Mouse (Mus musculus) left cerebral cortex, postnatal 10 days (tissue): ENCODE measurements at regions not wholly inside any gene's neighbourhood (a gene's known extent, or its start where the extent isn't known, plus 50 kb on each side); places are given as distances from the start of the nearest gene placed in this dataset. TPM values are rescaled to one million over a fixed set of nuclear protein-coding genes. Genes with fewer than 3 reads are reported as not detected.
"Not testable (repeated sequence)": the region's sequence is repeated elsewhere in the genome, so short reads cannot be mapped to it uniquely, and the experiment has no call there.

ENCODE experiments used
- DNase-seq, 2 experiments: peaks; one replicate each; pipeline ENCODE4 v3.0.0; 2021 to 2022; ENCODE audit warnings: low spot score in 2 of 2, mixed read lengths in 1 of 2; ENCODE audit errors: extremely low spot score in 1 of 2
- intact Hi-C: fragments of 180-260 bp; cut with DNase I; formaldehyde crosslinking; loops from one replicate; pipeline ENCODE4 v1.15.1; 2025
- microRNA-seq: library from miRNA; unstranded; fragments of <30 nt; microRNA quantifications from one replicate; pipeline ENCODE4 v1.2.0, GENCODE M21; 2022

DNA sequence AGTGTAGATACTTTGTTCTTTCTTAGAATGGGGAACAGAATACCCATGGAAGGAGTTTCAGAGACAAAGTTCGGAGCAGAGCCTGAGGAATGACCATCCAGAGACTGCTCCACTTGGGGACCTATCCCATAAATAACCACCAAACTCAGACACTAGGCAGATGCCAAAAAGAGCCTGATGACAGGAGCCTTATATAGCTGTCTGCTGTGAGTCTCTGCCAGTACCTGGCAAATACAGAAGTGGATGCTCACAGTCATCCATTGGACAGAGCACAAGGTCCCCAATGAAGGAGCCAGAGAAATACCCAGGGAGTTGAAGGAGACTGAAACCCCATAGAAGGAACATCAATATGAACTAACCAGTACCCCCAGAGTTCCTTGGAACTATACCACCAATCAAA, 174.6 kb upstream of the Pex5l start:
- intact Hi-C loops: loop anchor here (10.0 kb wide), 1 partner anchor 77 kb away; no protein-coding TSS in a partner anchor
- DNase-seq: not testable (repeated sequence)

DNA sequence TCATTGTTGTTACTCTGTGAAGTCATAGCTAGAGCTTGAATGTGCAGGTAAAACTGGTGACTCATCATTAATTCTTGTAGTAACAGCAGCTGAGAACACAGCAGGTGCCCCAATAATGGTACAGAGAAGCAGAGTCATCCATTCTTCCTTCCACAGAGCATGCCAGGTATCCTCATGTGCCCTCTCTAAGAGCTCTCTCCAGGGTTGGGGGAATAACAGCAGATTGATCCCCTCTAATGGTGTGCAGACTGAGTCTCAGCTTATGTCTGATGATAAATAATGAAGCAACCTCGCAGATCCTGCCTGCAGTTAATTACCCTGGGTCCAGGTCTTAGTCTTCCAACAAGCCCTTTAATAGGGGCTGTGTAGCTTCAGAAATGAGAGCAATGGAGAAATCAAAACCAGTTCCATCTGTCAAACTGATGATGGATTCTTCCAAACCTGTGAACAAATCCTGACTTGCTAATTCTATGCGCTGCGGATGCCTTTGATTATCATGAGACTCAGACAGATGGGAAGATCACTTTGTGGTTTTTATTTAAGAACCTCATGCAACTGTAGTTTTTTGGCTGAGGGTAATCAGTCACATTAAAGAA, 169.3 kb upstream of the Pex5l start:
- DNase-seq: no peak
- intact Hi-C loops: loop anchor here (10.0 kb wide), 1 partner anchor 82 kb away; no protein-coding TSS in a partner anchor

DNA sequence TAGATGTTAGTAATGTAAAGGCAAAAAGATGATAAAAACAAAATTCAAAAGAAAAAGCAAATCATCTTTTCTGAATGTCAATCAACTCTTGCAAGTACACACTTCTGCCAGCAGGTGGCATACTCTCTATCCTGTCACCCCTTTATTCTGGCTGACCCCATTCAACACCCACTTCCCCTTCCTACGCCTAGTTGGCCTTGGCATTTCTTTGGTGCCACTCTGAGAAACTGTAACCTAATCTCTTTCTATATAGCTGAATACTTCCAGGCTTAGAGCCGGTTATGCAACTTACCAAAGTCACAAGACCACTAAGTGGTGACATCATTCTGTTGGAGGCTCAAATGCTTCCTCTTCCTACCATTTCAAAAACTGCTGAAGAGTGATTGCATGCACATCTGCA, 165.2 kb upstream of the Pex5l start:
- intact Hi-C loops: no loop called here
- no peak for DNase-seq

DNA sequence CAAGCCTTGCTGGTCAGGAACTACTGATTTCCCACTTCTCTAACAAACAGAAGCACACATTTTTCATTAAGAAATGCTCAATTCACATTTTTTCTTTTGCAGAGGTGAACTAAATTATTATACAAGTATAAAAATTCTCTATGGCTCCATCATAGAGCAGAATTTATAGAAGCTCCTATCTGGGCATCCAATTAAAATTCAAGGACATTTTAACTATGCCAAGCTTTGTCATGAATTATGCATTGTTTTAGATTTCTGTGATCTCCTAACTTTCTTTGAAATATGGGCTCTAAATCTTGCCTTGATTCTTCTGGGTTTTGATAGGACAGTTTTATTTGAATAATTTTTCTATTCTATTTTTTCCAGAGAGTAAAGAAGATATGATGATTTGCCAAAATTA, 163.1 kb upstream of the Pex5l start:
- intact Hi-C loops: no loop called here
- DNase-seq: no peak

DNA sequence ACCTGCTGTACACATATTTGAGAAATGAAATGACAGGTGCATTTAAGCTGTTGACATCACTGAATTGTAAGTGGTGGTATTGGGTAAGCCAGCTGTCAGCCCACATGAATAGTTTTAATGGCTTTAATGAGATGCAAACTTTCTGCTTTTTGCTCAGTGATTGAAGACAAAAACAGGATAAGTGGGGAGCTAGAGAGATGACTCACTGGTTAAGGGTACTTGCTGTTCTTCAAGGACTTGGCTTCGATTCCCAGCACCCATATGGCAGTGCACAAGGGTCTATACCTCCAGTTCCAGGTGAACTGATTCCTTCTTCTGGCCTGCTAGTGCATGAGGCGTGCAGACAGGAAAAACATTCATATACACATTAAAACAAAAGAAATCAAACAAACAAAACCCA, 162.7 kb upstream of the Pex5l start:
- intact Hi-C loops: no loop called here
- no peak for DNase-seq

DNA sequence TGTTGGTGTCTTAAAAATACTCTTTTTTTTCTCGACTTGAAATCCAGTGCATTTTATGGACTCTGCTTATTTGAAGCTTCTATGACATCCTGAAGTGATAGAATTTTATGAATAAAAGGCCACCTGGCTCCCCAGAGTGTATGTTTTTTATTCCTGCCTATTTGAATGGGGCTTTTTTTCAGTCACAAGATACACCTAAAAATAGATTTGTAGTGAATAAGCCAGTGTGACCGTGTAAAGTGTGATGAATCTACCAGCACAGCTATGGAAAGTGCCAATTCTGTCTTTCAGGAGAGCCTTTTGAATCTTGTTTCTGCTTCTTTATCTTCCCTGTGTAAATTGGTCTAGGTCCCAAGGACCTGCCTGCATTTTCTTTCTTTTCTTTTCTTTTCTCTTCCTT, 119.8 kb upstream of the Pex5l start:
- intact Hi-C loops: no loop called here
- no peak for DNase-seq

DNA sequence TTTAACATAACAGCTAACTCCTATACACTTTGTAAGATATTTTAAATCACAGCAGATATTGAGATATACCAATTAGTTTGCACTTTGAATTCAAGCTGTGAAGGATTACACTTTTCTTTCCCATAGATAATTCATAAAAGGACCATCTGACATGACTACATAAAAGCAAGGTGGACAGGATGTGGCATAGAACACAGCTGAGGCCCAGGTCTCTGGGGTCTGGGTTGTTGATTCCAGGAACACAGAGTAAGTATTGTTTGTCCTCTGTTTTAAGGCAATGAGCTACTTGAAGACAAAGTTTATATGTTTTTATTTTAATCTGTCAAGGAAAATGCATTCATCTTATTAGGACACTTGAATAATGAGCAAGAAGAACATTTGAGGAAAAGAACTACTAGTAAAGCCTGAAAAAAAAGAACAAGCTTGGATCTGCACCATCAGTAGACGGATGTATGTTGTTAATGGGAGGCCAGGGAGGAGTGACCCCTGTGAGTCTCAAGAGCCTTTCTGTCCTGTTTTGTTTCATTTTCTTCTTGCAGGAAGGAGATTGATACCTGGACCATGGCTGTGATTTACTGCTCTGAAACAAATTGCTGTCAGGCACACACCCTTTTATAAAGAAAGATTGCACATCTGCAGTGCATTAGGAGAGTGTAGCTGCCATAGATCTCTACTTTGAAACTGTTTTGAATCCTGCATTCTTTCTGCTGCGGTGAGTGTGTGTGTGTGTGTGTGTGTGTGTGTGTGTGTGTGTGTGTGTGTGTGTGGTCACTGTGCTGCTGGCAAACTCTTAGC, 76.4 kb upstream of the Pex5l start:
- no peak for DNase-seq
- intact Hi-C loops: no loop called here

DNA sequence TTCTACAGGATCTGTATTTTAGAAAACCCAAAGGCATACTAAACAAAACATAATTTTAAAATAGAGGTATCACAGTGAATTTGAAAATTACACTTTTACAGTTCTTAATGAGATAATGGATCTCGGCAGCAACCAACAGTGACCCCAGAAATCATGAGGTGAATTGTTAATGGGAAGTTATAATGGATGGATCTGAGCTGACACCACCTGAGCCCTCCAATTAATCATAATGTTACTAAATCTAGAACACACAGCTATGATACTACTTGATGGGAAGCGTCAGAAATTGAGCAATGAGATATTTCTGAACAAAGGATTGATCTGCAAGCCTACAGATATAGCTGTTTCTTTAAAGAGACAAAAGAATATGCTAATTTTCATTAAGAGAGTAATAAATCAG, 75.2 kb upstream of the Pex5l start:
- no peak for DNase-seq
- intact Hi-C loops: no loop called here

DNA sequence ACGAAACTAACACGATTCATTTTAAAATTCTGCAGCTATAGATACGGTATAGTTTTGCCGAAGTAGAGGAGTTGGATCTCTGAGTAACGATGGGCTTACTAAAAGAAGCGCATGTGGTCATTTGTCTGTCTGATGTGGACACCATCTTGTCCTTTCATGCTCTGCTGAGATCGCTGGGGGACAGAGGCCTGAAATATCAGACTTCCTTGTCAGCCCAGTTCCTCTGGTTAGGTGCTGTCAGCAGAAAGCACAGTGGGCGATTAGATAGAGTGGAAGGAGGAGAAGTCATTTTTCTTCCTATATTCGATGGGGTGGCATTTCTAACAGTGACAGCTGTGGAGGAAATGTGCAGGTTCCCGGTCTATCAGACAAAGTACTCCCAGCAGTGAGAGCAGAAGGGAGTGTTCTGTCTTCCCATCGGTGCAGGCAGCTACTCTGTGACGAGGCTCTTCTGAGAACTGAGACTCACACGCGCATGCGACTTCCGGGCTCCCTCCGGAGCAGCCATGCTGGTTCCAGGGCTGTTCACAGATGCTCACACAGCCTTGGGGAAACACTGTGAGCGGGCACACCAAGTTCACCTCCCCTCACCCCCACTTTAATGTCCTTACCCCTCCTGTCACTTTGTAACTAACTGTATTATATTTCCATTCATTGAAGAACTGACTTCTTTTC, 74.5 kb upstream of the Pex5l start:
- intact Hi-C loops: no loop called here
- peak; percentile 2 to 17 for DNase-seq

DNA sequence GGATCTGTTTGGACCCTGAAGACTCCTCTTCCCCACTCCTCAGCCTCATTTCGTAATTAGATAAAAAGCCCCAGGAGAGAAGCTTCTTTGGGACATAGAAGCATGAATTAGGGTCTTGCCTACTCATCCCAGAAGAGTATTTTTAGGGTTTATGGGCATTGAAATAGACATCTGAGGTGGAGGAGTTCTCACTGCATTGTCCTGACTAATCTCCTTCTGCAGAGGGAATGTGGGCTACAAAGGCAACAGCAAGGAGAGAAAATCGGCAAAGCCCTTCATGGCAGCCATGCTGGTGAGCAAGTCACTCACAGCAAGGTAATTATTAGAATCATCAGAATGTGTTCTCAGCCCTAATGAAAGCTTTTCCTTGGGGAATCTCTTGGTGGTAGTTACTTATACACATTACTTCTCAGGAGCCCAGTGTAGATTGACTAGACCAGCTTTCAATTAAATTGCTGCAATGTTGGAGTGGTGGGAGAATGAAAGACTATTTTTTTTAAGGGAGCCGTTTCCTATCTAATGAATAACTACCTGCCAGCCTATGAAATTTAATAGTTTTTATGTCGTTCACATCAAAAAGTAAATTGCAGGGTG, 68.3 kb upstream of the Pex5l start:
- intact Hi-C loops: no loop called here
- DNase-seq: no peak

Small RNAs in the stretch of these regions (microRNA-seq; reads per million reads assigned to microRNA genes)
- not detected for gene Gm27974
